Mouse (Mus musculus) gastrocnemius, postnatal 4 days (tissue): ENCODE results near the gene C330007P06Rik. TPM values are rescaled to one million over a fixed set of nuclear protein-coding genes. Genes with fewer than 3 reads are reported as not detected.
"Not testable (repeated sequence)": the region's sequence is repeated elsewhere in the genome, so short reads cannot be mapped to it uniquely, and the experiment has no call there.

Experiments used
- DNase-seq, 2 experiments: peaks; one replicate each; pipeline ENCODE4 v3.0.0; 2021 to 2022; ENCODE audit warnings: low spot score in 2 of 2, mixed read lengths in 2 of 2
- long read RNA-seq, 2 experiments: library from polyadenylated mRNA; stranded (forward); transcript quantifications; one replicate each; pipeline ENCODE4 v2.0.0; 2021
- total RNA-seq, 2 experiments: library from RNA; stranded (reverse); gene quantifications; 2 replicates each; pipeline ENCODE4 v1.2.3; 2021

The C330007P06Rik gene
- total RNA-seq: 10 to 100 TPM; 16.1 to 16.8 TPM
- long read RNA-seq, experiment 1, transcript C330007P06Rik-202 (7 exons, 3,340 nt): major isoform, 17 of 23 reads
- long read RNA-seq, experiment 1, partial matches to known transcripts: 0 of 23 reads
- long read RNA-seq, experiment 1, other reads (novel, unspliced or antisense): 6 of 23 reads
- long read RNA-seq, experiment 2, transcript C330007P06Rik-202 (7 exons, 3,340 nt): major isoform, 20 of 25 reads
- long read RNA-seq, experiment 2, partial matches to known transcripts: 1 of 25 reads
- long read RNA-seq, experiment 2, other reads (novel, unspliced or antisense): 3 of 25 reads

DNA sequence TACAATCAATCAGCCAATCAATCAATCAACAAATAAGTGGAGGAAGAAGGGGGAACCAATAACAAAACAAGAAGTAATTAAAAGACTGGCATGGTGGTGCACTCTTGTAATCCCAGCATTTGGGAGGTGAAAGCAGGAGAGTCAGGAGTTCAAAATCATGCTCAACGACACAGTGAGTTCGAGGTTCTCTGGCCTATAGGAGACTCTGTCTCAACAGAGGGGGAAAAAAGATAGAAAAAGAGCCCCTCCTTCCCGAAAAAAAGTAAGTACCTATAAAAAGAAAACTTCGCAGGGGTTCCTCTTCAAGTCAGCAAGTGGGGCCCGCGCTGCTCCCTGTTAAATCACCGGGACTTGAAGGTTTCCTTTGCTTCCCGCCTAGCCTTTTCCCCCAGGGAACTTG is at the start of gene C330007P06Rik, which contains the start of gene Ube2a:
Gene C330007P06Rik, minus strand, starts transcription at position 347 of the 400 bp plus-strand sequence.
Gene Ube2a, plus strand, starts transcription at position 136 of the 400 bp plus-strand sequence.
- DNase-seq: no peak

DNA sequence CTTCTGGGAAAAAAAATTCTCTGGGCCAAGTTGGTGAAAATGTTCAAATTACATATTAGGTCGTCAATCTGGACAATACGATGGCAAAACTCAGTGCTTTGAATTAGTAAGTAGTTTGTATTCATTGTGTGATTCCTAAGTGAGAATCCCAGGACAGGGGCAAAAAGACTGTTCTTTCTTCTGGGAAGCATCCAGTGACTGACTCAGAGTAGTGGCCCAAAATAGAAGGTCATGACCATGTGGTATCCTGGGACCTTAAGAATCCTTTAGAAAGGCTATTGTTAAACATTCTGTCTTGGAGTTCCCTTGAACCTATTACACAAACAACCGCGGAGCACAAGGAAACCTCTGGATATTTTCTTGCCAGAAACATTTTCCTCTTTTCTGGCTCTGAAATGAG is 47.4 kb upstream of the C330007P06Rik start:
- DNase-seq: no peak

DNA sequence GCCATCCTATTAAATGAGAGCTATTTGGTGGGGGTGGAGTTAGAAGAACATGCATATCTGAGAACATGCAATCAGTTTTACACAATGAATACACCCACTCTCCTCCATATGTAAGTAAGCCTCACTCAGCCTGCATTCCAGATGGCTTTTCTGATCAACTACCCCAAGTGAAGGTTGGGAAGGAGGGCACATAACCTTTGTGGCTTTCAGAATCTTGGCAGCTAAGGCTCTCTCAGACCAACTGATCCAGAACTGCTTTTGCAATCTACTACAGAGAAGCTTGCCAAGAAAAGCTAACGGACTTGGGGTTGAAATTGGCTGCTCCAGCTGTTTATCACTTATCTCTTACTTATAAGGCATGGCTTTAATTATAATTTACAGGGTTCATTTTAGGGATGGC is 43.8 kb upstream of the C330007P06Rik start:
- no peak for DNase-seq

DNA sequence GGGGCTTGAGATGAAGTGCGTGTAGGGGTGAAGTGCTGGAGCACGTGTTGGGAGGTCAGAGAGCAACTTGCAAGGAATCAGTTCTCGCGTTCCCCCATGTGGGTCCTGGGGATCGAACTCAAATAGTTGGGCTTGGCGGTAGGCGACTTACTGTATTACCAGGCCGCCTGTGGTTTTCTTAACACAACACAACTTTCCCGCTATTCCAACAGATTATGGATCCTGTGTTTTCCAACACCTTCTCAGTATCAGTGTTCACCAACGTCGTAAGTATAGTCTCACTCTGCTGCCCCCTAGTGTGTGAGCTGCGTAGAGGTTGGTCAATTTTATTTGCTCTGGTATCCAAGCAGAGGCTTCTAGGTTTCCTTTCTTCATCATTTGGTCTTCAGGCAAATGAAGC is 37.4 kb upstream of the C330007P06Rik start:
- peak in 1 of 2 experiments; percentile 29 for DNase-seq

DNA sequence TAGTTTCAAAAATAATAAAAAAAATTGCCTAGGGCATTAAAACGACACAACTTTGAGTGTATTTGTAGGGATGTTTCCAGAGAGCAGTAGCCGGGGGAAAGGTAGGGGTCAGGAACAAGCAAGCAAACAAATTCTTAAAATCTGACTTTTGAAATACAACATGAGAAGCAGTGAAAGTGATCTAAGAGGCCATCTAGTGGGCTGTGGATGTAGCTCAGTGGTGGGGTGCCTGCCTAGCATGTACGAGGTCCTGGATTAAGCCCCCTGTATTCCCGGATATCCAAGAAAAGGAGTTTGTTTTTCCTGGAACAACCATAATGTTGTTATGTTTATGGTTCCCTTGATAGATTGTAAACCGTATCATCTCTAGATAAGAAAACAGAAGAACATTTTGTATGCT is 32.6 kb upstream of the C330007P06Rik start:
- DNase-seq: no peak

DNA sequence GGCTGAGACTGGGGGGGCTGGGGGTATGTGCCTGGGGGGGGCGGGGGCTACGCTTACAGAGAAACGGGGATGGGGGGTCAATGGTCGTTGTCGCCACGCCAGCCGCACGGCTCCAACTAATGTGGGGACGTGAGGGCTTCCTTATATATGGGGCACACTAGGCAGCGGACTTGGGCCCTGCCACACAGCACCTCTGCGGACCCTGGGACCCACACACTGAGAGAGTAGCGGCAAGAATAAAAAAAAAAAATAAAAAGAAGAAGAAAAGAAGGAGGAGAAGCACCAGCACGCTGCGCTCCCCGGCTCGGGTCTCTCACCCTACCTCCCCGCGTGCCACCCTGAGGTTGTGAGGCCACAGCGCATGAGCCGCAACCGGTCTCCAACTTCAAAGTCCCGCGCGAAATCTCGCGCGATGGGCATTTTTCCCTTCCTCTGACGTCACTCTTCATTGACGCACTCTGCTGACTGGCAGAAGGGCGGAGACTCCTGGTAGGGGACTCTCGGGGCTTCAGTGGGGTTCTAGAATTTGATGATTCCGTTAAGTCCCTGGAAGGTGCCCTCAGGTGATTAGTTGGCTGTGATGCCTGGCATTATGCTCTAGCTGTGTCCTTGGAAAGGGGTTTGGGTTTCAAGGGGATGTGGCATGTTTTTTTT is 29.3 kb upstream of the C330007P06Rik start:
- DNase-seq: peak; percentile 80 to 86

DNA sequence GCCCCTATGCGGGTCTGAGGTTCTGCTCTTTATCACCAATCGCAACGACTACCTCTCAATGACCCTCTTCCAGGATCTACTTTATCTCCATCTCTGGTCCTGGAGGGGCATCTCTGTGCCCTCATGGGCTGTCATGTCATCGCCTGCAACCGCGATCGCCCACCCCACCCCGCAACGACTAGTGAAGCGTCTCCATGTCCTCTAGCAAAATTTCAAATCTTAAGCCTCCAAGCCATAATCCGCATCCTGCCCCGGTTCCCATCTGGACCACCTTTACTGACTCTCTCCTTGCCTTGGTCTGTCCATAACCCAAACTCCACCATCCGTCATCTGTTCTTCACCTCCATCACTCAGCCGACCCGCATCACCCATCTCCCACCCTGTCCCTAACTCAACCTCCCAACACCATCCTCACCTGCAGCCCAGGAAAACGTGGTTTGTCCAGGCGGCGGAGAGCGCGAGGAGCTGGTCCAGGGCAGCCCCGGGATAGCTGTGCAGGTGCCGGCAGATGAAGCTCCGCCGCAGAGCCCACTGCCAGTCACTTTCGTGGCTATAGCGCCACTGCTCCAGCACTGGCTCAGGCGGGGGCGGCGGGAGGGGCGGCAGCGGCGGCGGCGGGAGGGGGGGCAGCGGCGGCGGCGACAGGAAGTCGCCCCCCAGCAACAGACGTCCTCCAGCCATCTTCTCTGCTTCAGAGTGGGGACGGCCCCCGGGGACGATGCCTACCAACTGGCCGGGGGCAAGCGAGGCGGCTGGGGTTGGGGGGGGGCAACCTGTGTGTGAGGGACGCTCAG is 28.6 kb upstream of the C330007P06Rik start, which contains the start of gene Nkrf:
Gene Nkrf, minus strand, starts transcription at position 579 of the 794 bp plus-strand sequence.
- peak in 1 of 2 experiments; percentile 15 for DNase-seq

DNA sequence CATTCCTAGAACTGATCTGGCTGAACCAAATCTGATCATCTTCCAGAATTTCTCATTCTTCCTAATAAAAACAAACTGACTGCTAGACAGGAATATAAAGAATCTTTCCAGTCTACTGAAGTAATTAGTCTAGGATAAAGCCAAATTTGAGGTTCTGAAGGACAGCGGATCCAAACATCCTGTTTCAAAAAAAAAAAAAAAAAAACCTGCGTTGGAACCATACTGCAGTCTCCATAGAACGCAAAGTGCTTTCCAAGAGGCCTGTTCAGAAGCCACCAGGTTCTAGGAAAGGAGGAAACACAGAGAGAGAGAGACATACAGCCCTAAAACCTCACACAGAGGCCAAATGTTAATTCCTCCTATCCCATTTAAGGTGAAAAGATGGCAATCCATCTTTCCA is 27.7 kb upstream of the C330007P06Rik start:
- no peak for DNase-seq

DNA sequence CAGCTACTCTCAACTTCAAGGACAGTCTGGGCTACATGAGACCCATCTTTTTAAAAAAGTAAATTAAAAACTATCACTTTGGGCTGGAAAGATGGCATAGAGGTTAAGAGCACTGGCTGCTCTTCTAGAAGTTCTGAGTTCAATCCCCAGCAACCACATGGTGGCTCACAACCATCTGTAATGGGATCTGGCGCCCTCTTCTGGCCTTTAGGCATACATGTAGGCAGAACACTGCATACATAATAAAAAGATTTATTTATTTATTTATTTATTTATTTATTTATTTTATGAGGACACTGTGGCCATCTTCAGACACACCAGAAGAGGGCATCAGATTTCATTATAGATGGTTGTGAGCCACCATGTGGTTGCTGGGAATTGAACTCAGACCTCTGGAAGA is 25.0 kb upstream of the C330007P06Rik start:
- DNase-seq: not testable (repeated sequence)

DNA sequence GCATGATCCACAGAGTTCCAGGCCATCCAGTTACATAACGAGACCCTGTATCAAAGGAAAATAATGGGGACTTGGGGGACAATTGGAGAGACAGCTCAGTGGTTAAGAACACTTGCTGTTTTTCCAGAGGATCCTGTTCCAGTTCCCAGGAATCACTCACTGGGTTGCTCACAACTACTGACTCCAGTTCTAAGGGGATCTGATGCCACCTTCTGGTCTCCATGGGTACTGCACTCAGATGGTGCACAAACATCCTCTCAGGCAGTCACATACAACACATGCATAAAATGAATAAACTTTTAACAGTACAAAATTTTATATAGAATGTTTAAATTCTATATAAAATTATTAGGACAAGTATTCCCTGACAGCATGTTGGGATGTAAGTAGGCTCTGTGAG is 10.8 kb upstream of the C330007P06Rik start:
- DNase-seq: no peak

DNA sequence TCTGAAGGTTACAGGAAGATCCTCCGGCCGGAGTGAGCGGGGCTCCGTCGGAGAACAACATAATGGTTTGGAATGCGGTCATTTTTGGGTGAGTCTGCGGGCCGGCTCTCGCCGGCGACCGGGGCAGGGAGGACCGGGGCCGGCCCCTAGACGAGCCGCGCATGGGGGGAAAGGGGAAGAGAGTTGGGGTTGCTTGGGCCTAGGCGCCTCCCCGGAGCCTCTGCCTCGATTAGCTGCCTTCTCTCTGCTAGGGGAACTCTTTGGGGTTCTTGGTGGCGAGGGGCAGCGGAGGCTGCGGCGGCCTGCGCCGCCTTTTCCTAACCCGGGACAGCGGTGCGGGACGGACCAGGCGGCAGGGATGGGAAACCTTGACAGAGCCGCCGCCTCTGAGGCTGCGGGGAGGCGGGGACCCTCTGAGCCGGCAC is 805 bp upstream of the C330007P06Rik start:
- DNase-seq: no peak

DNA sequence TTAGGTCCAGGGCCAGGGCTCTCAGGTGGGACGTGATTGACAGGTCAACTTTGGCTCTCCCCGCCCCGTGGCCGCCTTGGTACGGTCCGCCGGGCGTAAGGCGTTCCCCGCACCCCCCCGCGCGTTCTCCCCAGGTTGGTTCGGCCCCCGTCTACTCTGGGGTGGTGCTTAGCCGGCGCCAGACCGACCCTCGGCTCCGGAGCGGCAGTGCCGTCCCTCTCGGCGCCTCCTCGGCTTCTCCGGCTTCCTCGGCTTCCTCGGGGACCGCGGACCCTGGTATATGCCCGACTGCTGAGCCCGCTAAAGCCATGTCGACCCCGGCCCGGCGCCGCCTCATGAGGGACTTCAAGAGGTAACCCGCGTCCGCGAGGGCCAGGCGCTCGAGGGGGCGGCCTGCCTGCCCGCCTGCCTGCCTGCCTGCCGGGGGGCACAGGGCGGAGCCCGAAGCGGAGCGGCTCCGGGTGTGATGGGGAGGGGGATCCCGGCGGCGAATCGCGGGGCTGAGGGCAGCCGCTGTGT is 326 bp upstream of the C330007P06Rik start:
- DNase-seq: peak; percentile 70 to 83

DNA sequence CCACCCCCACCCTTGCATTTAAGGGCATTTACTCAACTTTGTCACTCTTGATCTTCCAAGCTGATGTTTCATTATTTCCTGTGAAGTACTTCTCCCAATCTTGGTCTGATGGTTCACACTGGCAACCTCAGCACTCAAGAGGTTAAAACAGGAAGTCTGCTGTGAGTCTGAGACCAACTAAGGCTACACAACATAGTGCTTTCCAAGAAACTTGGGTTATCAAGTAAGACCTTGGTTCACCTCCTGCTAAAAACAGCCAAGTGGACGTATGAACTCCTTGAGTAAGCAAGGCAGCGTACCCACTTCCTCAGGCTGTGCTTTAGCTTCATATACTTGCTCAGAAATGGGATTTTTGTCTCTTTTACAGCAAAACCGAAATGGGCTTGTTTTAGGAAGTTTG is 3.5 kb downstream of the C330007P06Rik start:
- DNase-seq: no peak

DNA sequence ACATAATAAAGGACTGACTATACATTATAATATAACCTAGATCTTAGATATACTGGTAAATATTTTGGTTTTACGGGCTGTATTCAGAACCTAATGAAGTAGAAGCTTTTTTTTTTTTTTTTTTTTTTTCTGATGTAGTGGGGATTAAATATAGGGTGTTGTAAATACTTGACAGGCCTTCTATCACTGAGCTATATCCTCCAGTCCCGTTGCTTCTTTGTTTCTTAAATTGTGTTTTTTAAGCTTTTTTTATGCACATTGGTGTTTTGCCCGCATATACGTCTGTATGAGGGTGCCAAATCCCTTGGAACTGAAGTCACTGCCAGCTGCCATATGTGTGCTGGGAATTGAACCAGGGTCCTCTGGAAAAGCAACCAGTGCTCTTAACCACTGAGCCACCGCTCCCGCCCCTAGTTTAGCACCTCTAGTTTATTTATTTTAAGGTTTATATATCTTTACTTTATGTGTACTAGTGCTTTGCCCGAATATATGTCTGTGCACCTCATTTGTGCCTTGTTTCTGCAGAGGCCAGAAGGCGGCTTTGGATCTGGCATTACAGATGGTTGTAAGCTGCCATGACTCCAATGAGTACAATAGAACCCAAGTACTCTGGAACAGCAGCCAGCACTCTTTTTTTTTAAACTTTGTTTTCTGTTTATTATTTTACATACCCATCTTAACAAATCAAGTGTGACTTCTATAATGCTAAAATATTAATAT is 9.1 kb downstream of the C330007P06Rik start:
- DNase-seq: no peak

DNA sequence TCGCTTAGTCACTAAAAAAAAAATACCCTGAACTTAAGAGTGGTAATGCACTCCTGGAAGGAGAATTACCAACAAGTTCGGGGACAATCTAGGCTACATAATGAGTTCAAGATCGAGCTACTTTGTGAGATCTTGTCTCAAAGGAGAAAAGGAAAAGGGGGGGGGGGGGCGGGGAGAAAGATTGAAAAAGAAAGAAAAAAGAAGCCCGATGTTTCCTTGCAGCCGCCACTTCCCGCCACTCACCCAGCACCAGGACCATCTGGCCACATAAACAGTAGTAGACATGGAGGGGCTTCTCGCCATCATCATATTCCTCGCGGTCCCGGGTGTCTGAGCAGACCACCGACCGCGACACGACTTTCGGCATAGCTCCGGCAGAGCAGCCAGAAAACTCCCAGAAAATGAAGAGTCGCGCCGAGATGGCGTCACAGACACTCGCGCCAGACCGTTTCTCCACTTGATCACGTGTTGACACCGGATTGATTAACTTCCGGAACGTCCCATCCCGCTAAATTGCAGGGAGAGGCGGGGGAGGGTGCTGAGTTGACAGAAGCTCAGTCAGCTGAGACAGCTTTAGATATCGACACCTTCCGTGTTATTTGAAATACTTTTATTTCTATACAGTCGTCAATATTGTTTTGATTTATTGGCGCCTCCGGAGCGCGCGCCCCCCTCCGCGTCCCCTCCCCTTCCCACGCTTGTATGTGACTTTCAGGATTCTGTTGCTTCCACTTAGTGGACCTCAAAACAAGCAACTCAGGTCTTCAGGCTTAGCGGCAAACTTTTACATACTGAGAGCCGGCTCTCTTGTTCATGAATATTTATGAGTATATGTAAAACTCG is 9.9 kb downstream of the C330007P06Rik start:
- peak; percentile 65 to 79 for DNase-seq

DNA sequence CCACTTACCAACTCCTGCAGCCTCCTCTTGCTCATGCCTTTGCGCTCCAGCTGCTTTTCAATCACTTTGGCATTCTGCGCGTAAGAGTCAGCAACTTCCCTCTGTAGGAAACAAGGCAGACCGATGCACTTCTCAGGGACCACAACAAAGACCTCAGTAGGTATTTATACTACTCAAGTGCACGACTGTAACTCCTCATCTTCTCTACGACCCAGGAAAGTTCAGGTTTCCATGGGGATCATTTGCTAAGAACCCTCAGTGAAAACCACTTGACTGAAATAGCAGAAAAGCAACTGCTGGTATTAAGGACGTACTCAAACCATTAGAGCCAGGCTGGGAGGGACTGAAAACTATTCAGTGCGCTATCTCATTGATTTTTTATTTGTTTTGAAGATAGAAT is 21.3 kb downstream of the C330007P06Rik start:
- DNase-seq: no peak

DNA sequence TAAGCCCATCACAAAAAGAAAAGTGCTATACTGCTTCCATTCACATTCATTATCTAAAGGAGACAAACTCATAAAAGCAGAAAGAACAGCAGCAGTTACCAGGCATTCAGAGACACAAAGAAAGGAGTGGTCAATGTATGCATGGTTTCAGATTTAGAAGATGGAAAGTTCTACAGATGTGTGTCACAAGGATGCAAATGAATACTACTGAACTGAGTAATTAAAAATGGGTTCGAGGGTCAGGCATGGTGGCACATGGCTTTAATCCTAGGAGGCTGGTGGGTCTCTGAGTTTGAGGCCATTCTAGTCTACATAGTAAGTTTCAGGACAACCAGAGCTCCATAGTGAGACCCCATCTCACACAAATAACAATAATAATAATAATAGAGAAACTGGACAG is 26.8 kb downstream of the C330007P06Rik start:
- DNase-seq: no peak

DNA sequence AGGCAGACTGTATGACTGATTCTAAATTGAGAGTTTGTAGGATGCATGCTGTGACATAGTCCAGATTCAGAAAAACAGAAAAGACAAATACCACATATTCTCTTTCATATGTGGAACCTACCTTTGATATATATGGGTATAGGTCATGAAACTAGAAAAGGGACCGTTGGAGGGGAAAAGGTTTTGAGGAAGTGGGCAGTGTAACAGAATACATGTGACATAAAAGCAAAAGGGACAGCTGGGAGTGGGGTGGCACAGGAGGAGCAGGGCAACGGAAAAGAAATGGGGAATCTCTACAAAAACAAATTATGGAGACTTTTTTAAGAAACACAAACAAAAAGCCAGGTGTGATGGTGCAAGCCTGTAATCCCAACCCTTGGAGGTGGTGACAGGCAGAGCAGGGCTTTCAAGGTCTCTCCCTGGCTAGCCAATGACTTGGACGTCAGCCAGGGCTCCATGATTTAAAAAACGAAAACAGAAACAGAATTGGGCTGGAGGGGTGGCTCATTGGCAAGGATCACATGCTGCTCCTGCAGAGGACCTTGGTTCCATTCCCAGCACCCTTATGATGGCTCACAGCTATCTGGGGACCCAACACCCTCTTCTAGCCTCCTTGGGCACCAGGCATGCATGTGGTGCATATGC is 30.4 kb downstream of the C330007P06Rik start:
- no peak for DNase-seq

DNA sequence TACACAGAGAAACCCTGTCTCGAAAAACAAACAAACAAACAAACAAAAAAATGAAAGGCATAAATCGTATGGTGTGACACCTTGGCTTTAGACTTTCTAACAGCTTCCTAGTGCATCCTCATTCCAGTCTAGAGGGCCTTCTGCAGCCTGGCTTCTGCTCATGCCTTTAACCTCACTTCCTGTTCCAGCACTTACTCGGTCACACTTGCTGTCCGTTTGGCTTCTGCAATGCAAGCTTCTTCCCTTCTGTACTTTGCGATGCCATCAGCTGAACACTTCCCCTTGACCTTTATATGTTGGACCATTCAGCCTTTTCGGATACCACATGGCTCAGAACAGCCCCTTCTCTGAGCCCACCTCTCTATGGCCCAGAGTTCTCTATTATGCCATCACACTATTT is 32.2 kb downstream of the C330007P06Rik start:
- DNase-seq: no peak
